Mouse (Mus musculus) neural tube, embryonic 10.5 days (tissue): ENCODE measurements at regions not wholly inside any gene's neighbourhood (a gene's known extent, or its start where the extent isn't known, plus 50 kb on each side); places are given as distances from the start of the nearest gene placed in this dataset.

Experiments
- DNase-seq: peaks from one replicate; pipeline ENCODE4 v3.0.0-alpha.2; 2017; ENCODE audit warnings: low spot score; ENCODE audit errors: extremely low spot score

- no peak for DNase-seq
Observed at GRCm38 (mm10) chr9:46636261-46637010, 316.6 kb upstream of the 4931429L15Rik start.

- no peak for DNase-seq
Observed at GRCm38 (mm10) chr9:46633952-46634351, 314.2 kb upstream of the 4931429L15Rik start.

GRCm38 (mm10) chr9:46632576-46632975 lies 312.8 kb upstream of the 4931429L15Rik start:
- DNase-seq: no peak

GRCm38 (mm10) chr9:46622255-46622654 lies 302.5 kb upstream of the 4931429L15Rik start:
- no peak for DNase-seq

- DNase-seq: no peak
Observed at GRCm38 (mm10) chr9:46621851-46622250, 302.1 kb upstream of the 4931429L15Rik start.

- DNase-seq: peak; percentile 38
Observed at GRCm38 (mm10) chr9:46610101-46611005, 290.6 kb upstream of the 4931429L15Rik start.

GRCm38 (mm10) chr9:46608695-46609094 lies 288.9 kb upstream of the 4931429L15Rik start:
- no peak for DNase-seq

GRCm38 (mm10) chr9:46600803-46601202 lies 281.0 kb upstream of the 4931429L15Rik start:
- DNase-seq: no peak

GRCm38 (mm10) chr9:46599931-46600708 lies 280.3 kb upstream of the 4931429L15Rik start:
- DNase-seq: no peak

GRCm38 (mm10) chr9:46598518-46598917 lies 278.7 kb upstream of the 4931429L15Rik start:
- DNase-seq: no peak

- DNase-seq: no peak
Observed at GRCm38 (mm10) chr9:46593444-46593843, 273.7 kb upstream of the 4931429L15Rik start.

- DNase-seq: no peak
Observed at GRCm38 (mm10) chr9:46592908-46593307, 273.1 kb upstream of the 4931429L15Rik start.

GRCm38 (mm10) chr9:46586818-46587217 lies 267.0 kb upstream of the 4931429L15Rik start:
- DNase-seq: no peak

- no peak for DNase-seq
Observed at GRCm38 (mm10) chr9:46581844-46582243, 262.1 kb upstream of the 4931429L15Rik start.

- no peak for DNase-seq
Observed at GRCm38 (mm10) chr9:46562301-46562700, 242.5 kb upstream of the 4931429L15Rik start.

GRCm38 (mm10) chr9:46558481-46558880 lies 238.7 kb upstream of the 4931429L15Rik start:
- DNase-seq: no peak

- DNase-seq: no peak
Observed at GRCm38 (mm10) chr9:46557781-46558180, 238.0 kb upstream of the 4931429L15Rik start.

GRCm38 (mm10) chr9:46555156-46555555 lies 235.4 kb upstream of the 4931429L15Rik start:
- no peak for DNase-seq

GRCm38 (mm10) chr9:46554586-46555152 lies 234.9 kb upstream of the 4931429L15Rik start:
- no peak for DNase-seq

GRCm38 (mm10) chr9:46549416-46549815 lies 229.6 kb upstream of the 4931429L15Rik start:
- DNase-seq: no peak

GRCm38 (mm10) chr9:46544326-46544725 lies 224.5 kb upstream of the 4931429L15Rik start:
- DNase-seq: no peak
